Mouse (Mus musculus): ENCODE results near the gene Lbhd2.

Gene Lbhd2

DNA sequence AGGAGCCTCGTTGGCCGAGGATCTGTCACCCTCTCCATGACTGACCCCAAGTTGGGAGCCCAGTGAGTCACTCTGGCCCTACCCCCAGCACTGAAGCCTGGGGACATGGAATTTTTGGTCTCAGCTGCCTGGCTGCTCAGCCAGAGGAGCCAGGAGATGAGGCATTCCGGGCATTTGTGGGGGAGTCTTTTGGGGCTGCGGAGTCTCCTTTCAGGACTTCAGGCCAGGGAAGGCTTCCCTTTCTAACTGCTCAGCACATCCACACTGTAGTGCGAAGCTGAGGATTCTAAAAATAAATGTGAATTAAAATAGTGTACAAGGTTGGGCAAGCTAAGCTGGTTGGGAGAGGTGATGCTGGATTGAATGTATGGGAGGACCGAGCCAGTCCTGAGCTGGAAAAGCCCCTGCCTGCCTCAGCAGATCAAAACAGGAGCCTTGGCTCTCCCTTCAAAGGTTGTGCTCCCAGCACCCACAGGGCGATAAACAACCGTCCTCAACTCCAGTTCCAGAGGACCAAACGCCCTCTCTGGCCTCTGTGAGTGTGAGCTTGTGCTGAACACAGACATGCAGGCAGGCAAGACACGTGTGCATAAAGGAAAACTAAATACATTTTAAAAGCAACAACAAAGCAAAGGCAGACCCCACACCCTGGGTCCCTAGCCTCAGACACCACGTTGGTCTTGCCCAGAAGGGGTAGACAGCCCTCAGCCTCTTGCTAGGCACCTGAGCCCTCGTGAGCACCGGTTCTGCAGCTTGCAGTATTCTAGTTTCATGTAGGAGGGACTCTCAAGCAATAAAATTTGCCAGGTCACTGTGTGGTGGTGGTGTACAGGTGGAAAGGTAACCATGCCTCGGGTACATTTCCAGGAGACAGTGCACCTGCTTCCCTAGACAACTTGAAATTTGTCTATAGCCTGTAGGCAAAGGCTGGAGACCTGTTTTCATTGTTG is 24.5 kb downstream of the Lbhd2 start:
- no peak for DNase-seq (ENCODE audit: low spot score in 2 of 2)

DNA sequence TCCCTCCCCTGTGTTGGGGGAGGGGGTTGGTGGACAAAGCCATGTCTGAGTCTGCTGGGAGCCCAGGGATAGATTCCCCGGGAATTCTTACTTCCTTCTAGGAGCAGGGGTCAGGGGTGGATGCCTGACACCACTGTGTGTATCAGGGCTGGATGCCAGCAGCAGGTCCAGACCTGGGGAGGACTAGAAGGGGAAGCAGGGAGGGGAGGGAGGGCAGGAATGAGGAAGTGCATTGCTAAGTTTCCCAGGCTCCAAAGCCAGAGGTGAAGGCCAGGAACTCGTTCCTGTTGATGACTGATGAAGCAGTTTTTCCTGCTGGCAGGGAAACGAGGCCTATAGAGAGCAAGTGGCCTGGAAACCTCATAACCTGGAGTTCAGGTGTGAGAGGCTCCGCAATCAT is 25.5 kb downstream of the Lbhd2 start:
- no peak for DNase-seq (ENCODE audit: low spot score in 2 of 2)

- DNase-seq (ENCODE audit: low spot score in 2 of 2): peak in 1 of 2 experiments; percentile 23
Measured at GRCm38 (mm10) chr12:111432751-111433331, 26.2 kb downstream of the Lbhd2 start.

DNA sequence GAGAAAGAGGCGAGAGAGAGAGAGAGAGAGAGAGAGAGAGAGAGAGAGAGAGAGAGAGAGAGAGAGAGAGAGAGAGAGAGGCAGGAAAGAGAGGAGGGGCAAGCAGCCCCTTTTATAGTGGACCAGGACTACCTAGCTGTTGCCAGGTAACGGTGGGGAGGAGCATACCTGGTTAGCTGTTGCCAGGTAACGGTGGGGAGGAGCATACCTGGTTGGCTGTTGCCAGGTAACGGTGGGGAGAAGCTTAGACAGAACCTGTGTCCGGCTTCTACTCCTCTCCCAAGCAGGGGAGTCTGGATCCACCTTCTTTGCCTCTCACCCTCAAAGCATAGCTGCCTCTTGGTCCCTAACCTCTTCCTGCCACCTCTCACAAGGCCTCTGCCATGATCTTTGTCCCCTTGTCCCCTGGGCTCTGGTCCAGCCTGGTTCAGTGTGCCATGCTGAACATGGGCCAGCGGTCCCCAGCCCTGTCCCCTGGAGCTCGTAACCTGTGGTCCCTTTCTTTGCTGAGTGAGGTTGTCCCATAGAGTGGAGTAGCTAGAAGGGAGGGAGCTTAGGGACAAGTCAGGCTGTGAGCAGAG is 27.6 kb downstream of the Lbhd2 start:
- DNase-seq (ENCODE audit: low spot score in 2 of 2): peak in 1 of 2 experiments; percentile 57

GRCm38 (mm10) chr12:111434745-111435327 is 28.2 kb downstream of the Lbhd2 start:
- DNase-seq (ENCODE audit: low spot score in 2 of 2): peak in 1 of 2 experiments; percentile 52

DNA sequence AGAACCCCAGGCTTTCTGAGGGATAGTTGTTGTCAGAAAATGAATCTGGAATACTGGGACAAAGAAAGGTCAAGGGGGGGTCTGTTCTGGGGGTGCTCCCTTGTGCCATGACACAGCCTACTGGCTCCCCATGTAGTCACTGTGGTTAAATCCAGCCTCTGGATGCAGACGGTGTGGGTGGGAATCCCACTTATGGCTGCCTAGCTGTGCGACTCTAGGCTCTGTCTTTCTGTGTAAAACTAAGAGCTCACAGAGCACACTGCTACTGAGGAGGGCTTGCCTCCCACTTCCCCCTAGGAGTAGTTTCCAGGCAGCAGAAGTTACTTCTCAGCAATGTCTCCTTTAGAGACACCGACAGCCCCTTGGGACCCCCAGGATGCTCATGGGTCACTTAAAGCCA is 29.6 kb downstream of the Lbhd2 start:
- DNase-seq (ENCODE audit: low spot score in 2 of 2): no peak

DNA sequence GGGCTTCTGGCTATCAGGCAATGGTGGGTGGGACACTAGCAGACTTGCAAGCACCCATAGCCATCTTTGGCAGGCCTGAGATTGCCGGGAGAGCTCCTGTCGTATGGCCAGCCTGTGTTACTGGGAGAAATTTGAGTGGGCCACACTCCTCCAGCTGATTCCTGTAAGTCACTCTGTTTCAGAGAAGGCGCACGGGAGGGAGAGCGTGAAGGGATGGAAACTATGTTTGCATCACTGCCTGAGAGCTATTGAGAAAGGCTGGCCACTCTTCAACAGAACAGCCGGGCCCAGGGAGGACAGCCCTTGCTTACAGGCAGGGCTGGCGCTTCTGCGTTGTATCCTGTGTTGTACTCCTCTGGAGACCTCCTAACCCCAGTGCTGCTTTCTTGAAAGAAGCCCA is 30.0 kb downstream of the Lbhd2 start:
- DNase-seq (ENCODE audit: low spot score in 2 of 2): no peak

GRCm38 (mm10) chr12:111437222-111437900 is 30.8 kb downstream of the Lbhd2 start:
- no peak for DNase-seq (ENCODE audit: low spot score in 2 of 2)

DNA sequence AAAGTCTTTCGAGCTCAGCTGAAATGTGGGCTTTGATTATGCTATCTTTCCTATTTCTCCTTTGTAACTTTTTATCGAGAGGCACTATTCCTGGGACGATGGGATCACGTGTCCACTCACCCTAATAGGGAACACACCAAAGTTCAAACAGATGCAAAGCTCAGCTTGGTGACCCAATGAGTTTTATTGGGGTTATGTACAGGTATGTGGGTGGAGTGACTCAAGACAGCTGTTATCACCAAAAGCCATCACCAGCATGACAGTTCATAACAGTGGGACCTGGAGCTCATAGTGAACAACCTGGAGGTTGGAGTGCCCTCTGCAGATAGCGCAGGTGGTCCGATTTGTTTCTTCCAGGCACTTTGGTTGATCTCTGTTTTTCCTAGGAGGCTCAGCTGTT is 32.2 kb downstream of the Lbhd2 start:
- DNase-seq (ENCODE audit: low spot score in 2 of 2): no peak

GRCm38 (mm10) chr12:111440701-111441373 is 34.2 kb downstream of the Lbhd2 start:
- DNase-seq (ENCODE audit: low spot score in 2 of 2): no peak

DNA sequence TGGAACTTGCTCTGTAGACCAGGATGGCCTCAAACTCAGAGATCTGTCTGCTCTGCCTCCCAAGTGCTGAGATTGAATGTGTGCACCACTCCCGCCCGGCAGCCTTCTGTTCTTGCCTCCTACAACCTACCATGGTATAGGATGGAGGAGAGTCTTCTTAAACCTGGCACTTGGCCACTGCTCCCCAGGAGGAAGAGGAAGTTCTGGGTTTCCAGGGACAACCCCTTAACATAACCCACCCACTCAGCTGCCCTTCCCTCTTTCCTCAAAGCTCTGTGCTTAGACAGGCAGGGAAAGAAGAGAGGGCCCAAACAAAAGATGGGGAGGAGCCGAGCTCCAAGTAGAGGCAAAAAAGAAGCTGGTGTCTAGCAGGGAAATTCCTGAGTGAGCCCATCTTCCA is 34.9 kb downstream of the Lbhd2 start:
- peak in 1 of 2 experiments; percentile 19 for DNase-seq (ENCODE audit: low spot score in 2 of 2)

GRCm38 (mm10) chr12:111442309-111443010 is 35.9 kb downstream of the Lbhd2 start, which contains the start of gene Tnfaip2:
TSS of gene Tnfaip2 (plus strand) at chr12:111442469.
- DNase-seq (ENCODE audit: low spot score in 2 of 2): peak; percentile 87 to 91

GRCm38 (mm10) chr12:111443011-111443870 is 36.6 kb downstream of the Lbhd2 start:
- DNase-seq (ENCODE audit: low spot score in 2 of 2): peak; percentile 79 to 85

GRCm38 (mm10) chr12:111443921-111444831 is 37.6 kb downstream of the Lbhd2 start:
- DNase-seq (ENCODE audit: low spot score in 2 of 2): peak in 1 of 2 experiments; percentile 55

DNA sequence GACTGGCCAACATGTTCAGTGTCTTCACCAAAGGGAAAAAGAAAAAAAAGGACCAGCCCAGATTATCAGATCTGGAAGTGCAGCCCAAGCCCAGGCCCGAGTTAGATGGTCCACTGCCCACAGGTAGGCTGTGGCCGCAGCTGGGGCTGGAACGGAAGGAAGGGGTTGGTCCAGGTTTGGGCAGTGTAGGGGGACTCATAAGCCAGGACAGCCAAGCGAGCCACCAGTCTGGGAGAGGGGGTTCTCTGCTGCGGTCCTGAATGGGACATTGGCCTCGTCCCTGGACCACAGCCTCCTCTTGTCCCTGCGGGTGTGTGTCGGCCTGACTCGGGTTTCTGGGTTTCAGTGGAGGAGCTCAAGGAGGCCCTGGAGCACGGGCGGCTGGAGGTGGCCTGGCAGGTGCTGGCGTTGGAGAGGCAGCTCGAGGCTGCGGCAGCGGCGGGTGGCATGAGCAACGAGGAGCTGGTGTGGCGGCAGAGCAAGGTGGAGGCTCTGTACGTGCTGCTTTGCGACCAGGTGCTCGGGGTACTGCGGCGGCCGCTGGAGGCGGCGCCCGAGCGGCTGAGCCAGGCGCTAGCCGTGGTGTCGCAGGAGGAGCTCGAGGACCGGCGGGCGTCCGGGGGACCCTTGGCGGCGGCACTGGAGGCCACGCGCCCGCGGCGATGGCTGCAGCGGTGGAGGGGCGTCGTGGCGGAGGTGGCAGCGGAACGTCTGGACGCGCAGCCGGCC is 38.7 kb downstream of the Lbhd2 start:
- DNase-seq (ENCODE audit: low spot score in 2 of 2): peak in 1 of 2 experiments; percentile 42

GRCm38 (mm10) chr12:111445890-111446613 is 39.4 kb downstream of the Lbhd2 start:
- DNase-seq (ENCODE audit: low spot score in 2 of 2): peak in 1 of 2 experiments; percentile 29

DNA sequence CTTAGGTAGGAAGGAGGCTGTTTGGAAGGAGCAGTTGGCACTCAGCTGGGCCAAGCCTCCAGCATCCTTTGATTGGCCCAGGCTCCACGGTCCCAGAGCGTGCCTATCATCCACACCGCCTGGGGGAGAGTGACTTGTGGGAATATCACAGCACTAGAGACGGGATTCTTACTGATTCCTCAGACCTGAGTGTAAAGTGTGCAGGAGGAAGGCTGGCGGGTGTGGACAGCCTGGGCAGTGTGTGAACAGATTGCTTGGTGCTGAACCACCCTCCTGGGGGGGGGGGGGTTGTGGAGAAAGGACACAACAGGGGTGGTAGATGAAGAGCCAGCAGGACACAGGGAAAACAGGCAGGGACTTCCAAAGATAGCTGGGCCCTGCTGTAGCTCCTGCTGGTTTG is 40.1 kb downstream of the Lbhd2 start:
- DNase-seq (ENCODE audit: low spot score in 2 of 2): no peak

Measured in spleen, postnatal 10 days (tissue).